Mouse (Mus musculus) liver, embryonic 15.5 days (tissue): ENCODE measurements at regions not wholly inside any gene's neighbourhood (a gene's known extent, or its start where the extent isn't known, plus 50 kb on each side); places are given as distances from the start of the nearest gene placed in this dataset.

ENCODE experiments used
- ATAC-seq: fragments of 200-750 bp; cut with Nextera tagmentation; 2 replicates; pipeline ENCODE4 v1.8.0; 2017; ENCODE audit warnings: moderate number of reproducible peaks, mild to moderate bottlenecking, moderate library complexity; ENCODE audit not compliant: insufficient read depth
- H3K27ac ChIP-seq: fragments of 300-500 bp; sonication (generic); replicated peaks from 2 replicates; pipeline ENCODE4 v1.5.1; 2015; ENCODE audit warnings: mild to moderate bottlenecking, inconsistent platforms
- H3K27me3 ChIP-seq: fragments of 300-500 bp; sonication (generic); 2 replicates; pipeline ENCODE4 v1.6.1; 2015; ENCODE audit warnings: mild to moderate bottlenecking, inconsistent platforms
- H3K36me3 ChIP-seq: fragments of 300-500 bp; sonication (generic); replicated peaks from 2 replicates; pipeline ENCODE4 v1.6.1; 2015; ENCODE audit warnings: moderate library complexity, mild to moderate bottlenecking, inconsistent platforms
- H3K4me1 ChIP-seq: fragments of 300-500 bp; sonication (generic); replicated peaks from 2 replicates; pipeline ENCODE4 v1.6.1; 2015; ENCODE audit warnings: inconsistent platforms
- H3K4me2 ChIP-seq: fragments of 300-500 bp; sonication (generic); 2 replicates; pipeline ENCODE4 v1.6.1; 2015; ENCODE audit warnings: moderate library complexity, mild to moderate bottlenecking, inconsistent platforms
- H3K4me3 ChIP-seq: fragments of 300-500 bp; sonication (generic); replicated peaks from 2 replicates; pipeline ENCODE4 v1.5.1; 2015; ENCODE audit warnings: mild to moderate bottlenecking, inconsistent platforms
- H3K9ac ChIP-seq: fragments of 300-500 bp; sonication (generic); 2 replicates; pipeline ENCODE4 v1.6.1; 2015; ENCODE audit warnings: moderate library complexity, mild to moderate bottlenecking, inconsistent platforms
- H3K9me3 ChIP-seq: fragments of 300-500 bp; sonication (generic); replicated peaks from 2 replicates; pipeline ENCODE4 v1.6.1; 2016; ENCODE audit warnings: inconsistent platforms
- WGBS: fragments of 180-500 bp; shearing (Covaris S2); methylation state at CpG from one replicate; pipeline ENCODE4 v1.1.7; 2015; ENCODE audit warnings: mixed read lengths; ENCODE audit not compliant: insufficient replicate concordance; 5-methylcytosine and 5-hydroxymethylcytosine counted together

DNA sequence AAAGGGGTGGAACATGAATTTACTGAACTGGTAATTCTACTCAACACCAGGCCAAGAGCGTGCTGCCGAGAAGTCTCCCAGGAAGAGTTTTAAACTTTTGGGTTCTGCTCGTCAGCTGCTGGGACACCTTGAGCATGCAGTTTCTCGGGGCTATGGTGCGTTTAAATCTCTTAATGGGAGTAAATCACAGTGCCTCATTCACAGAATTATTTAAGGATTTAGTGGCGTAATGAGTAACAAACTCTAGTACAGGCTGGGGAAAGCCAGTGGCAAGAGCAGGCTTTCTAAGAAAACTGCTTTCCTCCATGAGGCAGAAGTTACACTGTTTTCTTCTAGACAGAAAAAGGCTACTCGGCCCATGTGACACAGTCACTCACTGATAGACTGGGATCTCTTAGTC, 173.1 kb upstream of the Rpl34 start:
- ATAC-seq, result no peak
- no peak overlapping the region for H3K4me2 ChIP-seq
- no peaks in the 10 kb centered on the region for H3K27me3 ChIP-seq
- no peak overlapping the region for H3K4me3 ChIP-seq
- H3K27ac ChIP-seq, result no peak overlapping the region
- no peaks in the 10 kb centered on the region for H3K9me3 ChIP-seq
- WGBS, result 69% methylated on average over 7 of the region's 7 CpGs
- H3K9ac ChIP-seq, result no peak overlapping the region
- H3K4me1 ChIP-seq, result no peaks in the 10 kb centered on the region
- no peaks in the 10 kb centered on the region for H3K36me3 ChIP-seq

DNA sequence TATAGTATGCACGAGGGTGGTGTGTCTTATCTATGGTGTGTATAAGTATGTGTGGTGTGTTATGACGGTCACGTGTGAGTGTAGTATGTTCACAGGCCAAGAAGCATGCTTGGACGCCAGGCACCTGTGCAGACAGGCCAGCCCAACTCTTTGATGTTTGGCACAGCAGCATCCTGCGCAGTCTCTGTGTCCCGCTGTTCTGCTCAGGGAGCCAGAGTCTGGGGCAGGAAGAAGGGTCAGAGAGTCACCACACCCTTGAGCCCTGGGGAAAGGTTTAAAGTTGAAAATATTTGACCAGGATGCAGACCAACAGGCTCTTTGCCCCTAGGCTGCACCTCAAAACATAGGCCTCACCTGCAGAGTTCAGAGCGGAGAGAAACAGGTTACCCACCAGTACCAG, 172.2 kb upstream of the Rpl34 start:
- H3K4me1 ChIP-seq, result no peaks in the 10 kb centered on the region
- ATAC-seq, result no peak
- H3K4me2 ChIP-seq, result no peak overlapping the region
- WGBS, result 66% methylated on average over 7 of the region's 7 CpGs
- H3K4me3 ChIP-seq, result no peak overlapping the region
- no peaks in the 10 kb centered on the region for H3K9me3 ChIP-seq
- no peak overlapping the region for H3K9ac ChIP-seq
- H3K36me3 ChIP-seq, result no peaks in the 10 kb centered on the region
- no peaks in the 10 kb centered on the region for H3K27me3 ChIP-seq
- H3K27ac ChIP-seq, result no peak overlapping the region

DNA sequence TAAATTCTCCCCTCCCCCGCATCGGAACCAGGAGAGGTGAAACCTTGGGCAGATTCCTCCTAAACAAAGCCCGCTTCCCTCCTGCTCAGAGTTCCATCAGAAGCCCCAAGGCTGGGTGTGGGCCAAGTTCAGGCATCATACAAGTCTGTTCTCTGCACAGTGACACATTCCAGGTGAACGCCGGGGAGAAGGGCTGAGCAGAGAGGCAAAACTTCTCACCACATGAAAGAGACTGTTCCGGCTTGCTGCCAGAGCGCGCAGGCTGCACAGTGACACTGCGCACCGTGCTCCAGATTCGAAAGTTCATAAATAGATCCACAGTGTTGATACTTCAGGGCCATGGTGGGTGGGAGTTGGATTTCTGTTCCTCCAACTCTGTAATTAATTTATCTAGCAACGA, 171.1 kb upstream of the Rpl34 start:
- WGBS, result 79% methylated on average over 12 of the region's 12 CpGs
- no peak overlapping the region for H3K4me2 ChIP-seq
- ATAC-seq, result no peak

DNA sequence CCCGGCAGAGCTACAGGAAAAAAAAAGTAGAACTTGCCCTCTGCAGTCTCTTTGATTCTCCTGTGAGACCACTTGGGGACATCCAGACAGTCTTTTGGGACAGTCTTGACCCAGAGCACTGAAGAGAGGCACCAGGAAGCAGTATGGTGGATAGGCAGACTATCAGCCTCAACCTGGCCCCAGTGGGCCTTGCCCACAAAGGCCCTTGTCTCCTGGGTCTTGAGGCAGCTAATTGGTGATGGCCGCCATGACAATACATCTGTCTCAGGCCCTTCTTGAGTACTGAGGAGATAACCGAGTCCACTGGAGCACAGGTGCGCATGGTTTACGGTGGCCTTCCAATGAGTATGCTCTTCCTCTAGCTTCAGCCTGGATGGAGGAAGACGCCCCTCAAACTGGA, 170.6 kb upstream of the Rpl34 start:
- WGBS, result 77% methylated on average over 6 of the region's 6 CpGs
- no peaks in the 10 kb centered on the region for H3K4me1 ChIP-seq
- no peak overlapping the region for H3K27ac ChIP-seq
- no peaks in the 10 kb centered on the region for H3K27me3 ChIP-seq
- no peaks in the 10 kb centered on the region for H3K36me3 ChIP-seq
- no peak overlapping the region for H3K4me3 ChIP-seq
- H3K9ac ChIP-seq, result no peak overlapping the region
- H3K4me2 ChIP-seq, result no peak overlapping the region
- ATAC-seq, result no peak
- no peaks in the 10 kb centered on the region for H3K9me3 ChIP-seq

More for the DNA sequence above, 171.1 kb upstream of the Rpl34 start:
- Histone ChIP-seq H3K4me1 (no peaks in the 10 kb centered on the region), H3K27ac (no peak overlapping the region), H3K36me3 (no peaks in the 10 kb centered on the region), H3K27me3 (no peaks in the 10 kb centered on the region), H3K9me3 (no peaks in the 10 kb centered on the region), H3K4me3 (no peak overlapping the region), H3K9ac (no peak overlapping the region)

GRCm38 (mm10) chr3:130900054-130900840, 170.0 kb upstream of the Rpl34 start:
- Histone ChIP-seq H3K9ac (no peak overlapping the region), H3K4me1 (no peaks in the 10 kb centered on the region), H3K4me3 (no peak overlapping the region), H3K27ac (no peak overlapping the region), H3K9me3 (no peaks in the 10 kb centered on the region), H3K4me2 (no peak overlapping the region), H3K27me3 (no peaks in the 10 kb centered on the region), H3K36me3 (no peaks in the 10 kb centered on the region)
- ATAC-seq, result no peak
- 33% methylated on average over 30 of the region's 30 CpGs for WGBS

DNA sequence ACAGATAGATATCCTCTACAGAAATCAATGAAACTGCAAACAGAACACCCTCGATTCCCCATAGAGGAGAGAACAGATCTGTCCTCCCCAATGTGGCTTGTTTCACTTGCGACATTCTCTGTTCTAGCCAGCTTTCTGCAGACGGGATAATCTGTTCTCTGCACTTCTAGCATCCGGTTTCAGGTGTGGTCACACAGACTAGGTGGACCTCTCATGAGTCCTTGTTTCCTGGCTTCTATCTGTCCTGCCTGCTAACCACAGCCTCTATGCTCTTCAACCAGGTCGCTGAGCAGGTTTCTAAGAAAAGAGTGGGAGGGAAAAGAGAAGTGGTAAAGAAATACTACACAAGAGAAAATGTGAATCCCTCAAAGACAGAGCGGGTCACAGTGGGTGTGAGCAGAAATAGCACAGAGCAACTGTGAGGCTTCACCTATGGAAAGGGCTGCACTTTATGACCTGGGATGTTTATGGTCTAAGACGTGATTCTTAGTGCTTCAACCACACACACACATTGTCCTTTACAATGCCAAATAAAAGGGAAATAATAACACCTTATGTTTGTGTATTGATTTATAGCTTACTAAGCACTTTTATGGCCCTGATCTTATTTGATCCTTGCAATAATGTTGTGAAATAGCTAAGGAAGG, 164.1 kb upstream of the Rpl34 start:
- ATAC-seq, result no peak
- H3K9ac ChIP-seq, result no peak overlapping the region
- H3K4me3 ChIP-seq, result no peak overlapping the region
- H3K27ac ChIP-seq, result no peak overlapping the region
- 46% methylated on average over 7 of the region's 7 CpGs for WGBS
- H3K4me1 ChIP-seq, result no peaks in the 10 kb centered on the region
- H3K27me3 ChIP-seq, result no peaks in the 10 kb centered on the region
- no peaks in the 10 kb centered on the region for H3K36me3 ChIP-seq
- no peak overlapping the region for H3K4me2 ChIP-seq
- no peaks in the 10 kb centered on the region for H3K9me3 ChIP-seq

GRCm38 (mm10) chr3:130891310-130891709, 161.1 kb upstream of the Rpl34 start:
- no peak overlapping the region for H3K27ac ChIP-seq
- no peak overlapping the region for H3K4me3 ChIP-seq
- H3K9me3 ChIP-seq, result no peaks in the 10 kb centered on the region
- no peaks in the 10 kb centered on the region for H3K4me1 ChIP-seq
- ATAC-seq, result no peak
- H3K36me3 ChIP-seq, result no peaks in the 10 kb centered on the region
- no peaks in the 10 kb centered on the region for H3K27me3 ChIP-seq
- no peak overlapping the region for H3K9ac ChIP-seq
- H3K4me2 ChIP-seq, result no peak overlapping the region
- 55% methylated on average over 4 of the region's 4 CpGs for WGBS

GRCm38 (mm10) chr3:130888587-130888986, 158.4 kb upstream of the Rpl34 start:
- no peaks in the 10 kb centered on the region for H3K9me3 ChIP-seq
- H3K27me3 ChIP-seq, result no peaks in the 10 kb centered on the region
- no peak overlapping the region for H3K27ac ChIP-seq
- H3K4me1 ChIP-seq, result no peaks in the 10 kb centered on the region
- no peaks in the 10 kb centered on the region for H3K36me3 ChIP-seq
- no peak for ATAC-seq
- no peak overlapping the region for H3K4me2 ChIP-seq
- no peak overlapping the region for H3K4me3 ChIP-seq
- WGBS, result 60% methylated on average over 1 of the region's 1 CpGs
- no peak overlapping the region for H3K9ac ChIP-seq

- no peaks in the 10 kb centered on the region for H3K9me3 ChIP-seq
- no peak for ATAC-seq
- no peaks in the 10 kb centered on the region for H3K36me3 ChIP-seq
- H3K27ac ChIP-seq, result no peak overlapping the region
- H3K9ac ChIP-seq, result no peak overlapping the region
- WGBS, result 69% methylated on average over 3 of the region's 3 CpGs
- H3K4me1 ChIP-seq, result no peaks in the 10 kb centered on the region
- H3K4me2 ChIP-seq, result no peak overlapping the region
- no peak overlapping the region for H3K4me3 ChIP-seq
- no peaks in the 10 kb centered on the region for H3K27me3 ChIP-seq
Measured at GRCm38 (mm10) chr3:130887540-130888312, 157.5 kb upstream of the Rpl34 start.

- no peak overlapping the region for H3K4me3 ChIP-seq
- no peak for ATAC-seq
- no peaks in the 10 kb centered on the region for H3K9me3 ChIP-seq
- no peak overlapping the region for H3K27ac ChIP-seq
- 44% methylated on average over 6 of the region's 6 CpGs for WGBS
- no peak overlapping the region for H3K9ac ChIP-seq
- no peaks in the 10 kb centered on the region for H3K27me3 ChIP-seq
- H3K4me2 ChIP-seq, result no peak overlapping the region
- H3K4me1 ChIP-seq, result no peaks in the 10 kb centered on the region
- H3K36me3 ChIP-seq, result no peaks in the 10 kb centered on the region
Measured at GRCm38 (mm10) chr3:130885974-130886373, 155.8 kb upstream of the Rpl34 start.

DNA sequence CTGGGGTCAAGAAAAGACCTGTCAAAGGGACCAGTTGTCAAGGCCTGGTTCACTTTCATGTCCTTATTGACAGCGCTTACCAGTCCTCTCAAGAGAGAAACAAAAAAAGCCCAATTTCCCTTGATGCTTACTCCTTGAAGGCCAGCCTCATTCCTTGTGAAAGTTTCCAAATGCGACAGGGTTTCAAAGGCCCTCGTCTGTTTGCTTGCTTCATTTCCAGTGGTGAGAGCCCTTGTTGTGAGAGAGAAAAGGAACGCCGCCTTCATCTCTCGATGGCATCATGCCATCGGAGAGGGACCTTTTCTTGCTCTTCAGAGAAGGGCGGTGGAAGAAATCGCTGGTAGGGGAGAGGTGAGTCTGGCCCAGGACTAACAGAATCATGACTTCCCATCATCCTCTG, 154.2 kb upstream of the Rpl34 start:
- Histone ChIP-seq H3K9ac (no peak overlapping the region), H3K27me3 (no peaks in the 10 kb centered on the region), H3K4me3 (no peak overlapping the region), H3K9me3 (no peaks in the 10 kb centered on the region), H3K4me2 (no peak overlapping the region), H3K27ac (no peak overlapping the region), H3K36me3 (no peaks in the 10 kb centered on the region), H3K4me1 (no peaks in the 10 kb centered on the region)
- WGBS, result 75% methylated on average over 9 of the region's 9 CpGs
- ATAC-seq, result no peak
